Mouse (Mus musculus): ENCODE data around the gene Nedd9.

DNA sequence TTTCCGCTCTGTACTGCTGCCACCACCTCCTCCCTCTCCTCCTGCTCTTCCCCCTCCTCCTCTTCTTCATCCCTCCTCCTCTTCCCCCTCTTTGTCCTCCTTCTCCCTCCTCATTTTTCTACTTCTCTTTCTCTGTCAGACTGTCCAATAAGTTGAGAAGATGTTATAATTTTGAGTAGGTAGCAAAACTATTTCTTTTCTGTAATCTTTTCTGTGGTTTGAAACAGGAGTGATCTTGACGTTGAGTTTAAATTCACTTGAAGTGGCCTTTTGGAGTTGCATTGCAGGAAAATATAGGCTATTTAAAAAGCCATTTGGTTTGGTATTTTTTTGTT lies 214 bp upstream of the Nedd9 start:
- TF ChIP-seq GATA1 (IDR thresholded peaks at IDR 0.05; ENCODE audit: borderline replicate concordance, low read length) = no peak
- no peak for TF ChIP-seq FLI1 (IDR thresholded peaks at IDR 0.05; ENCODE audit: low read length)

All from megakaryocyte, embryonic 14.5 days (primary cell).